Mouse (Mus musculus) B cell, adult 62 days (primary cell): ENCODE measurements around the gene Syn2. TPM values are rescaled to one million over a fixed set of nuclear protein-coding genes. Genes with fewer than 3 reads are reported as not detected.

Experiments used
- total RNA-seq: library from RNA; stranded (reverse); gene quantifications from 4 replicates; pipeline ENCODE4 v1.2.4, GENCODE M21; 2023

The Syn2 gene
- not detected in 4 replicates for total RNA-seq

GRCm38 (mm10) chr6:115134501-115135331 lies at the start of gene Syn2:
Gene Syn2 (plus strand): TSS chr6:115134902.

GRCm38 (mm10) chr6:115227043-115227442 lies 92.3 kb downstream of the Syn2 start, which contains the start of gene Gm17482:
Gene Gm17482 (plus strand): TSS chr6:115227343.

GRCm38 (mm10) chr6:115252099-115252873 lies 117.6 kb downstream of the Syn2 start, which contains the start of gene Timp4:
Gene Timp4 (minus strand): TSS chr6:115252205.

Other genes with a start within 250 kb of the Syn2 start
- gene Vgll4, start 164.9 kb upstream of the Syn2 start, total RNA-seq = 72.4 to 86.4 TPM (median 76.4 TPM) in 4 replicates
- 19.0 to 22.9 TPM (median 20.8 TPM) in 4 replicates for gene Tamm41, start 97.0 kb upstream of the Syn2 start, total RNA-seq
- gene Gm17482, start 92.4 kb downstream of the Syn2 start, total RNA-seq = not detected in 4 replicates
- not detected in 4 replicates for gene Timp4, start 117.3 kb downstream of the Syn2 start, total RNA-seq
- gene Pparg, start 226.0 kb downstream of the Syn2 start, total RNA-seq = 1.5 TPM in 1 of 4 replicates, not detected in the others